Mouse (Mus musculus): ENCODE measurements around the gene Selenbp1.
A peak's percentile ranks its signal among the peaks of the same experiment; 100 is the strongest.
"Not testable (repeated sequence)": the region's sequence is repeated elsewhere in the genome, so short reads cannot be mapped to it uniquely, and the experiment has no call there.

Gene Selenbp1

DNA sequence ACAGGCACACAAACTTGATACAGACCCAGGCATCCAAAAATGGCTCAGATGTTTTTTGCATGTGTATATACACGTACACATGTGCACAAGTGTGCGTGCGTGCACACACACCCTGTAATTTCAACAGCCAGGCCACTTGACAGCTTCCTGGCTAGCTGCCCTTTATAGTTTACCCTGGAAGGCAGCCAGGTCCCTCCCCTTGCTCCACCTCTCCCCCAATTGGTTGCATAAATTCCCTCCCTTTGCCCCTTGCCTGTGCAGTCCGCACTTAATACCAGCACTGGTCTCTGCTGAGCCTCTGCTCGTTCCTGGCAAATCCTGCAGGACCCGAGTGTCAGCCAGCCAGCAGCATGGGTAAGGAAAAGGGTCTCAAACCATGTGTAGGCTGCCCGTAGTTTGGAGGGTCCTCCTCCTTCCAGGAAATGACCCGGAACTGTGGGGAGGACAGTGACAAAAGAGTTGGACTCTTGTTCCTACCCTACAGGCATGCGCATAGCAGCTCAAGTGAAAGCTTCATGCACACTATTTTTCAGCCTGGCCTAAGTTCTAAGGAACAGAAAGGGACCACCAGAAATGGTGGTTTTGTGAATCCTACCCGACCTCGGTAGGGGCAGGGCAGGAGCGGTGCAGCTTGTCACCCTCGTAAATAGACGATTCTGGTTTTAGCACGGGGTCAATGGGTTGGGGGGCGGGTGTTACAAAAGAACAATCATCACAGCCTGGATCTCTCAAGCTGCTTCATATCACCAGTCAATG, at the start of gene Selenbp1:
Selenbp1 (plus strand) TSS at position 248 of the 756 bp plus-strand sequence.
- DNase-seq: peak; percentile 59 to 75

DNA sequence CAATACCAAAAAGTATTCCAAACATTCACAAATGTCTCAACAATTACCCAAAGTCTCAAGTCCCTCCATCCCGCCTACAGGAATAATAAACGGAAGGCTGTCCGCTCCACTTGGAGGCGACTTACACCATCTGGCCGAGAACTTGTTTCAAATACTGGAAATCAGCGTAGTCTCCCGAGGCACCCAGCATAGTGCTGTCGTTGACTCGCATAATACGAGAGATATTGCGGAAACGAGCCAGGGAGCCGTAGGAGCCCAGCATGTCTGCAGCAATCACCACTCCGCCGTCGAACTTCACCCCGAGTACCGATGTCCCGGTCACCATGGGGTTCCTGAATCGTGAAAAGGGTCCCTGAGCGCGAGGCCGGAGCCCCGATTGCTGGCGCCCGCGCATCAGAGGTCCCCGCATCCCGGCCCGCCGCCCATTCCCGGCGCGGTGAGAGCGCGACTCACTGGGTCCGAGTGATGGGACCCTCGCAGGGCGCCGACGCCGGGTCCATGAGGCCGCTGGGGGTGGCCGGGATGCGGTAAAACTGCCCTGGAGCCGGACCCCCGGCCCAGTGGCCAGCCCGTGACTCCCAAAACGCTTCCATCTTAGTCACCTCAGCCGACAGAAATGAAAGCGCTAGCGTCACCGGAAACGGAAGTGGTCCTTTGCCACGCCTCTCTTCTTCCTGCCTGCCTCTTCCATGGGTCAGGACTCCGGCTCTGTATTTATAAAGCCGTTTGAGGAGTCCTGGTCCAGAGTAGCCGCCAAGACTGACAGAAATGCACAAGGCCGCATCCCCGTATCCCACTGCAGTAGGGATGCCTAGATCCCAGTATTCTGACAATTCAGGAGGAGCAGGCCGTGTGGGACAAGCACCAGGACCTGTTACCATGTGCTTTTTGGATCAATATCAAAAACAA, 46.3 kb upstream of the Selenbp1 start, which contains the start of gene Psmb4:
Psmb4 (minus strand) TSS at position 646 of the 909 bp plus-strand sequence.
- peak; percentile 85 to 89 for DNase-seq

DNA sequence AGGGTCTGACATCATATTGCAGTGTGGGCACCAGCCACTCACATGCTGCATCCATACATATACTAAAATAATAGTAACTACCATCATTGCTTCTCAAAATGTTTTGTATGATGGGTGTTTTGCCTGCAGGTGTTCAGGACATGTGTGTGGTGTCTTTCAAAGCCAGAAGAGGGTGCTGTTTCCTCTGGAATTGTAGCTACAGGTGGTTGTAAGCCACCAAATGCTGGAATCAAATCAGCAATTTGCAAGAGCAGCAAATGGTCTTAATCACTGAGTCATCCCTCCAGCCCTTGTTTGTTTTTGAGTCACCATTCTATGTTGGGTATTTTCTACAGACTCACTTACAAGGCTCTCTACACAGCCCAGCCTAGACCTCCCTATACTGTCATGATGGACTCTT, 44.3 kb upstream of the Selenbp1 start:
- peak; percentile 18 to 45 for DNase-seq

DNA sequence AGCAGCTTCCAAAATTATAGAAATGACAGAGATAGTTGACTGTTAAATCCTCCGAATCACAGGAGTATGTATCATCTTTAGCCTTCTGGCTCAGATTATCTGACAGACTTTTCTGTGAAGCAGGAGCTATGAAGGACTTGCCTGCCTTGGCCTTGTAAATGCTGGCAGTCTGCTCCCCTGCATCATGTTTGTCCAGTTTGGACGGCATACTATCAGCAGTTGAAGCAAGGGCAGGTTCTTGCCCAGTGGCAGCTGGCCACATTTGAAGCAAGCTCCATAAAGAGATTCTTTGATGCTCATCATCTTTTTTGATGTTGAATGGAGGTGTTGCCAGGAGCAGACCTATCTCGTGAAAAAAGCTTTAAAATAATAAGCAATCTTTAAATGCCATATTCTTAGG, 38.8 kb upstream of the Selenbp1 start:
- DNase-seq: no peak

DNA sequence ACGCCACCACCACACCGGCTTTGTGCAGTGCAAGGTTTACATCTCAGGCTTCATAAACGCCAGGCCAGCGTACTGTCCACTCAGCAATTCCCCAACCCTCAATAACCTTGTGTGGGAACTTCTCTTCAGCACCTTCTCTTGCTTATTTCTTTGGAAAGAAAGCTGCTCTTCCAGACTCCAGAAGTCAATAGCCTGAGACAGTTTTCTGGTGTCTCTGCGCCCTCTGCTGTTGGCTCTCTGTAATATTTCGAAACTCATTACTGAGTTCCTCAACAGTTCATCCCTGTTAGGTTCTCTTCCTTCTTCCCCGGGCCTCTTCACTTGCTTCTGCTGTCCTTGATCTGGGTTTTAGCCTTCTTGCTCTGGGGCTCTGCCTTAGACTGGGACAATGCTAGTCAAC, 30.1 kb upstream of the Selenbp1 start:
- peak; percentile 76 to 78 for DNase-seq

DNA sequence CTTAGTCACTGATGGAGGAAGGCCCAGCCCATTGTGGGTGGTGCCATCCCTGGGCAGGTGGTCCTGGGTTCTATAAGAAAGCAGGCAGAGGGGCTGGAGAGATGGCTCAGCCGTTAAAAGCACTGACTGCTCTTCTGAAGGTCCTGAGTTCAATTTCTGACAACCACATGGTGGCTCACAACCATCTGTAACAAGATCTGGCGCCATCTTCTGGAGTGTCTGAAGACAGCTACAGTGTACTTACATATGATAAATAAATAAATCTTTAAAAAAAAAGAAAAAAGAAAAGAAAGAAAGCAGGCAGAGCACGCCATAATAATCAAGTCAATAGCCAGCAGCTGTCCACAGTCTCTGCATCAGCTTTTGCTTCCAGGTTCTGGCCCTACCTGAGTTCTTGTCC, 28.1 kb upstream of the Selenbp1 start:
- not testable (repeated sequence) for DNase-seq

DNA sequence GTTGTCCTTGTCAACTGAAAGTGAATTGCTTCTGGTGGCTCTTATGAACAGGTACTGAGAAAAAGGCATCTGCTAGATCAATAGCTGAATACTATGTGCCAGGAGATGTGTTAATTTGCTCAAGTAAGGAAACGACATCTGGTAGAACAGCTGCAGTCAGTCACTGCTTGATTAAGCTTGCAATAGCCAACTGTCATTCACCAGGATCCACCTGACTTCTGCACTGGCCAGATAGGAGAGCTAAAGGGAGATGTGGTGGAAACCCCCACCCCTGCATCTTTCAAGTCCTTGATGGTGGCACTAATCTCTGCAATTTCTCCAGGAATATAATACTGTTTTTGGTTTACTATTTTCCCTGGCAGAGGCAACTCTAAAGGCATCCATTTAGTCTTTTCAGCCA, 26.4 kb upstream of the Selenbp1 start:
- DNase-seq: no peak

DNA sequence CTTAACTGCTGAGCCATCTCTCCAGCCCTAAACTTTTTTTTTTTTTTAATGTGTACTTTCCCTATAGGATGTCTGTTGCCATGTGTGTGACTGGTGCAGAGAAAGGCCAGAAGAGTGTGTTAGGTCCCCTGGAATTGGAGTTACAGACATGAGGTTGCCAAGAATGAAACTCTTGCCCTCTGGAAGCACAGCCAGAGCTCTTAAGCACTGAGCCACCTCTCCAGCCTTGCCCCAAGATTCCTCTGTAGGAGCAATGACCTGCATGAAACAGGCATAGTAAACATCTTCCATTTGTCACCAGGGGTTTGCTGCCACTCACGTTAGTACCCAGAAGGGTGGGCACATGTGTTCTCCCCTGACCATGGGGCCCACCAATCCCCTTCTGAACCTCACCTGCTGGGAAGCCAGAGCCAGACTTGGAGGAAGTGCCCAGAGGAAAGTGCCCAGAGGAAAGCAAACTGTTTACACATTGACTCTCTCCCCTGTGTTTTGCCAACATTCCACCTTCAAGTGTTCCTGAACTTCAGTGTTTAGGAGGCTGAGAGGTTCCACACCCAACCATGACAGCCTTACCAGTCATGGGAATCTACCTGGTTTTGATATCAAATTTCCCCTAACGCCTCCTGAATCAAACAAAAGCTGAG, 21.7 kb upstream of the Selenbp1 start:
- no peak for DNase-seq

DNA sequence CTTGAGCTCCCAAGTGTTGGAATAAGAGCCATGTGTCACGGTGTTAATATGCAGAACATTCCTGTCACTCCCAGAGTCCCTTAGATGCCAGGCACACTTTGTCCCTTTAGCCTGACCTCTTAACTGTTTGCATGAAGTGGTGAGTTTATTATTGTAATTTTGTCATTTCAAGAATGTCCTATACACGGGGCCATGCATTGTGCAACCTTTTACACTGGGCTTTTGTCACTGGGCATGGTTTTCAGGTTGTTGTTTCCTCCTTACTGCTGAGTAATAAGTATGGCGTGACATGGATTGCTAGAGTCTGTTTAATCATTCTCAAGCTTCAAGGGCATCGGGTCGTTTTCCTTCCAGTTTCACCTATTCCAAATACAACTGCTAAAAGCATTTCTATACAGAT, 19.1 kb upstream of the Selenbp1 start:
- no peak for DNase-seq

DNA sequence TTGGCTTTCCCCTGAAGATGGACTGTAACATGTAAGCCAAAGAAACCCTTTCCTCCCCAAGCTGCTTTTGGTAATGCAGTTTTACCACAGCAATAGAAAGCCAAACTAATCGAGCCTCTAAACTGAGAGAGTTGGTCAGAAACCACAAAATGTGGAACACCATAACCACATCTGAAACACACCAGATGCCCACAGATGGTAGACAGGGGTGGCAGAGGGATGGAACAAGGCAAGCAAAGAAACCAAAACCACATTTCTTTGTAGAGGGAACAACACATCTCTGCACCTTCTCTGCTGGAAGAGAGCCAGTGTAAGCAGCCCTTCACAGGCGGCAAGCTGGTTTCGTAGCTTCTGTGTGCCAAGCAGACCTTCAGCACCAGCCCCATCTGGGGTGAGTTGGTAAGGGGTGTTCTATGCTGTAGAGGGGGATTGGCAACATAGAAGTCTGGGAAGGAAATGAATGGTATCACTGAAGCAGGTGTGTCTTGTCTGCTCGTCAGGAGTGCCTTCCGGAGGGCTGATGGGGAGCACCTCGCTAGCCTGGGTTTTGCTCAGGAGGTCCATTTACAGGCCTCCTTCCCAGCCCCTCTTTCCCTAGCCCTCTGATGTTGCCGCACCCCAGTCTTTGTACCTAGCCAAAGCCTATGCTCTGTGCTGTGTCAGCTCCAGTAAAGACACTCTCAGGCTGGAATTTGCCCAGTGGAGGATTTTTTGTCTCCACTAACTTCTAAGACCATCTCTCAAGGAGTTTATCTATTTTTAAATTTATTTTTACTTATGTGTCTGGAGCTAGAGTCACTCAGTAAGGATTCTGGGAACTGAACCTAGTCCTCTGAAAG, 16.7 kb upstream of the Selenbp1 start:
- no peak for DNase-seq

DNA sequence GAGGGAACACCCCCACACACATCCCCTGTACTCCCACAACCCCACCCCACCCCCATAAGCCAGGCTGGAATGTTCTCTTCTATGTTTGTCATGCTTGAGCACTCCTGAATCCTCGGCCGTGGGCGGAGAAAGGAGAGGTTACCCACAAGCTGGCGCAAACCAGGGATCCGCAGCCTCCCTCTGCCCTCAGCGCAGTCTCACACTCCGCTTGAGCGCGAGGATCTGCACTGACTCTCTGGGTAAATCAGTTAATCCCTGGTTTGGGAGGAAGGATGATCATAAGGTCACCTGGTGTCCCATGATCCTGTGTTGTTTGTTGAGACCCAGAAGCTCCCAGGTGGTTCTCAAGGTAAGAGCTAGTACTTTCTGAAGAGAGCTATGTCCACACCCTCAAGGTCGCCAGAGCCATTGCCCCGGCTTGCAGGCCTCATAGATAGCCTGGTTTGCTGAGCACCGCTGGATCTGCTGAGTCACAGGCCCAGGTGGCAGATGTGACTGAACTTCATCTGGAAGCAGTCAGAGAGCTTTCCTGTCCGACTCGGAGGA, 15.0 kb upstream of the Selenbp1 start:
- peak in 1 of 2 experiments; percentile 13 for DNase-seq

DNA sequence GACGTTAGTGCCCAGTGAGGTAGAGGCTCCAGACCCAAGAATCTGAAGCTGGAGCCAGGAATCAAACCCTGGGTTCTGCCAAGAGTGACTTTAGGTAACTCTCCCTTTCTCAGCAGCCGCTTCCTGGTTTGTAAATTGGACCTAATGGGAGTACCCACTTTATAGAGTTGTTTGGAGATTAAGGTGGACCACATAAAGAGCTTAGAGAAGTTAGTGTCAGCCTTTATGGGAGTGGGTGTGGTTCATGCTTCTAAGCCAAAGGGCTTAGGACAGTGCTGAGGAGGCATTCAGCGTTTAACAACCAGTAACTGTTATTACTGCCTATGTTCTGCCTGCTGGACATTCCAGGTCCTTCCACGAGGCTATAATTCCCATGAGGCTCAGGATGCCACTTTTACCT, 14.0 kb upstream of the Selenbp1 start:
- no peak for DNase-seq

DNA sequence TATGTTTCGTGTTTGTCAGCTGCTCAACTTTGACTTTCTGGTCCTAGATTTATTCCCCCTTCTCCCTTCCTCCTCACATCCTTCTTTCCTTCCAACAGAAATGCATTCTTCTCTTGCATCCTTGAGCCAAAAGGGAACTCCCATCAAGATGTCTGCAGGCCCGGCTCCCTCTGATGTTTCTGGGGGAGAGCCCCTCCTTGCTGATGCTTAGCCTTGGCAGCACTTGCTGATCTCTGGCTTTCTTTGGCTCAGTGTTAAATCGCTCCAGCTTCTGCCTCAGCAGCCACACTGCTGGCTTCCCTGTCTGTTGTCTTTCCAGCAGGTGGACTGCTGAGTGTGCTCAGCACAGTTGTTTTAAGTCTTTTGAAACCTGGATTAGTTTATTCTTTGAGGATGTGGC, 11.8 kb upstream of the Selenbp1 start:
- no peak for DNase-seq

DNA sequence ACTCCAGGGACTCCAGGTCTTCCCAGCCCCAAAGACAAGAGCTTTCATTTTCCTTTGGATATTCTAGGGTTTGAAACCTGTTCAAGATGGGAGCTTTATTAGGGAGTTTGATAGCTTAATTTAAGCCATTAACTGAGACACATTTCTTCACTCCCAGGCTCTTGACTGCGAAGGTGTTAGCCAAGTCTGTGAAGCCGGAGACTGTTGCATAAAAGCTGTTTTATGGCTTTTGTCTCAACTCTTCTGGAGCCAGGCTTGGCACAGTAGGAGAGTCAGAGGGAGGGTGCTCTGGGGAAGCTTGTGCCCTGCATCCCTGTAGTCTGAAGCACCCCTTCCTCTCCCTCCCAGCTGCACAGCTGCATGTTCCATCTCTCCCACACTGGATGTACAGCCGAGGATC, 10.5 kb upstream of the Selenbp1 start:
- no peak for DNase-seq

DNA sequence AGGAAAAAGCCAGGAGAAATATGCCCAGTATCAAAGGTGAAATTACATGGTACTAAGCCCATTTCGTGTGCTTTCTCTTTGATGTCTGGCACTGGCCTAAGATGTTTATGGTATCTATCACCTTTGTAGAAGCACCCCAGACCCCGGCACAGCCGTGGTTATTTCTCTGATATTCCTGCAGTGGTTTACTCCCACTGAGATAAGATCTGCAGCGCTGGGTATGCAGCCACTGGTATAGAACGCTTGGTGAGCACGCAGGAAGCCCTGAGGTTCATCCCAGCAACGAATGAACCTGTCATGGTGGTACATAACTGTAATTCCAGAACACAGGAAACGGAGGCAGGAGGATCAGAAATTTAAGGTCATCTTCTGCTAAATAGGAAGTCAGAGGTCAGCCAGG, 8.2 kb upstream of the Selenbp1 start:
- DNase-seq: no peak

DNA sequence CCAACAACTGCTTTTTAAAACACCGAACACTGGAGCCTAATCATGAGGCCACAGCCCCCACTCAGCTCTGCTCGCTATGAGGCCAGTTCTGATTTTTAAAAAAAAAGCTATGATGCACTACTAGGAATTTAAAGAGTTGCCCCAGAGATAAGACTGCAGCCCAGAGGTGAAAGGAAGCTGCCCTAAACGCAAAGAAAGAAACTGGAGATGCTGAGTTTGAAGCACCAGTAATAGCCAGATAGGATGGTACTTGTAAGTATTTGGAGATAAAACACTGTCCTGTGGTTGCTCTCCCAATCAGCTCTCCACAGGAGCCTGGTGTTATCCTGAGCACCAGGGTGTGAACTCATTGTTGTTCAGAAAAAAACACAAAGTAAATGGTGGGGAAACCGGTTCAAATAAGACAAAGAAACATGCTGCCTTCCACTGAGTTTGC, 6.5 kb upstream of the Selenbp1 start:
- DNase-seq: not testable (repeated sequence)

DNA sequence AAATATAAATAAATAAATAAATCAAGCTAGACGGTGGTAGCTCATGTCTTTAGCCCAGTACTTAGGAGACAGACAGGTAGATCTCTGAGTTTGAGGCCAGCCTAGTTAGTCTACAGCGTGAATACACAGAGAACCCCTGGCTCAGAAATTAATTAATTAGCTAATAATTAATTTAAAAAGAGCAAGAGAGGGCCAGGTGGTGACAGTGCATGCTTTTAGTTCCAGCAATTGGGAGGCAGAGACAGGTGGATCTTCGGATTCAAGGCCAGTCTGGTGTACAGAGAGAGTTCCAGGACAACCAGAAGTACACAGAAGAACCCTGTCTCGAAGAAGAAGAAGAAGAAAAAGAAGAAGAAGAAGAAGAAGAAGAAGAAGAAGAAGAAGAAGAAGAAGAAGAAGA, 3.9 kb upstream of the Selenbp1 start:
- not testable (repeated sequence) for DNase-seq

DNA sequence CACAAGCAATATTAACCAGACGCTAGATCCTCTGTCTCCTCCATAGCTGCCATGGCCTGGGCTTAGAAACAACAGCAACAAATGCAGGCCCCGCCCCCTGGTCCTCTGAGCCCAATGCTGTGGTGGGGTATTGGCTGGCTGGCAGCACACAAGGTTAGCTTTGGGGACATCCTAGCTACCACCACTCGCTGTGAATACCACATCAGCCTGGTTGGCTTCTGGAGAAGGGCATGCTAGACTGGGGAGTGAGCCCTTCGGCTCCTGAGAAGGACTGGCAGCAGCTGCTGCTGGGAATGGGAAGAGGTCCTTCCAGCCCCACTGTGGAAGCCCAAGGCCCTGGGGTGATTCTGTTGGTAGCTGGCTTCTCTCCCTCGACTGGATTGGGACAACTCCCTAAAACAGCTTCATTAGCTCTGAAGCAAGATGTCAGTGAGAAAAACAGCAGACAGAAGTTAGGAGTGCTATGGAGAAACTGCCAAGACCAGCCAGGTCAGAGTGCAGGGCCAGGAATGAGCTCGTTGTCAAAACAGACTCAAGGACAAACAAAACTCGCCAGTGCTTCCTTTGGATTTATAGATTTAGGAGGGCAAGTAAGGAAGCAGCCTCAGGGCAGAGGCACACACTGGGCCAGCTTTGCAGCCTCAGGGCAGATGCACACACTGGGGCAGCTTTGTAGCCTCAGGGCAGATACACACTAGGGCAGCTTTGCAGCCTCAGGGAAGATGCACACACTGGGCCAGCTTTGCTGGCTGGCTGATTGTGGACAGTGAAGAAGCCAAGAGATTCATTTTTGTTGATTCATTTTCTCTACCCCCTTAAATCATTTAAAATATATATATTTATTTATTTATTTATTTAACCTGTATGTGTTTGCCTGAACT, 2.2 kb upstream of the Selenbp1 start:
- not testable (repeated sequence) for DNase-seq

DNA sequence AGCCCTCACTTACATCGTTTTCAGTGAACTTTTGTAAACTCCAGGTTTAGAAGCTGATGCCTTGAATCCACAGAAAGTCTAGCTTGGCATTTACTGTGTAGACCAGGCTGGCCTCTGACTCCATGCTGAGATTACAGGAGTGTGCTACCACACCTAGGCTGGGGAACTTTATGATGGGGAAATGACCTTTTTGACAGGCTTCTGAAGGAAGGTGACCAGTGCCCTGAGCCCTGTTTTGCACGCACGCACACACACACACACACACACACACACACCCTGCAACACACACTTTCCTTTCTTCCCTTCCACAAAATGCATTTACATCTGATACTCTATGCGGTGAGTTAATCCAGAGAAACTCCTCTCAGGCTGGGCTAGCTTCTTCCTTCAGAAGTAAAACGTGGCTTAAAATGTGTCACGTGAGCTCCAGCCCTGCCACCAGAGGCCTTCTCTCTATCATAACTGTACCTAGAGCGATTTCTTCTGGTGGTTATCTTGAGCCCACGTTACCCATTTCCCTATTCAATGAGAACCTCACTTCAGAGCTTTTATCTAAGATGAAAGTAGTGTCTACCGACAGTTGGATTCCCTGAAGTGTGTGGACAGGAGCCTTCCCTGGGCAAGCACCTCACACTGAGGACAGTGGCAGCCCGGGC, 1.3 kb upstream of the Selenbp1 start:
- DNase-seq: not testable (repeated sequence)

DNA sequence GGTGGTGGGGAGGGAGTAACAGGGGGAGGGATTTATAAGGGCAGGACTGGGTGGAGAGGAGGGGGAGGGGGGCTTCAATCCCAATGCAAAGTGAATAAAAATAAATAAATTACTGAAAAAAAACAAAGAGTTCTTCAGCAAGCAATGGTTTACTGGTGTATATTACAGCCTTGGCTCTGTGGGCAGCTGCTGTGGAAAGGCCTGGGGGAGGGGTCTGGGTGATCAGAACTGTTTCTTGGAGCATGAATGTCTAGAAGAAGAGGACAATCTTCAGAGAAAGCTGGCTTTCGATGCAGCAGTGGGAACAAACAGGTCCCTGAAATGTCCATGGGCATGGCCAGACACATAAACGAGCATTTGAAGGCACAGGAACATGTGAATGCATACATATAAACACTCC, 577 bp upstream of the Selenbp1 start:
- not testable (repeated sequence) for DNase-seq
